Mouse (Mus musculus): Measurements from ENCODE around the gene Plac9a.
"Not testable (repeated sequence)": the region's sequence is repeated elsewhere in the genome, so short reads cannot be mapped to it uniquely, and the experiment has no call there.

GRCm38 (mm10) chr14:25927562-25927881, 24.6 kb upstream of the Plac9a start, which contains the start of gene Tmem254a:
- not testable (repeated sequence) for TF ChIP-seq POLR2A (IDR thresholded peaks at IDR 0.05; ENCODE audit: control insufficient read depth, extremely low read depth, insufficient read depth, low read length, poor library complexity); CTCF (IDR thresholded peaks at IDR 0.05; ENCODE audit: borderline replicate concordance, control insufficient read depth, extremely low read depth, insufficient read depth, low read length, poor library complexity)

All from thymus, adult 2 months (tissue).